Mouse (Mus musculus) testis, adult 2 months (tissue): ENCODE results near the gene Tcea3.

Experiments used
- CTCF ChIP-seq: fragments of 200-500 bp; IDR thresholded peaks from 2 replicates; pipeline ENCODE4 v1.5.1; 2012; ENCODE audit warnings: low read depth, mild to moderate bottlenecking, inconsistent platforms, low read length, moderate library complexity; ENCODE audit not compliant: control insufficient read depth, insufficient read depth, insufficient replicate concordance
- POLR2A ChIP-seq: fragments of 200-500 bp; IDR thresholded peaks from 2 replicates; pipeline ENCODE4 v1.6.1; 2012; ENCODE audit warnings: low read depth, mild to moderate bottlenecking, inconsistent platforms, low read length, moderate library complexity; ENCODE audit not compliant: control insufficient read depth

GRCm38 (mm10) chr4:136214828-136215227, 32.7 kb upstream of the Tcea3 start:
- no peak for TF ChIP-seq POLR2A
- TF ChIP-seq CTCF = no peak
